Mouse (Mus musculus) CH12.LX (cell line): ENCODE data around the gene Serpind1.

Source experiments
- CTCF ChIP-seq, 2 experiments: IDR thresholded peaks in 1 of 2; conservative IDR thresholded peaks in 1 of 2; 2 replicates each; pipeline ENCODE4 v1.5.1; 2011 to 2012; ENCODE audit warnings: low read depth in 2 of 2, low read length in 2 of 2, improper control_type of control experiment in 1 of 2, inconsistent platforms in 1 of 2, mild to moderate bottlenecking in 1 of 2, moderate library complexity in 1 of 2
- EP300 ChIP-seq: IDR thresholded peaks from 2 replicates; pipeline ENCODE4 v1.6.1; 2011; ENCODE audit warnings: low read length, improper control_type of control experiment
- MAFK ChIP-seq: IDR thresholded peaks from 2 replicates; pipeline ENCODE4 v1.6.1; 2011; ENCODE audit warnings: low read length, improper control_type of control experiment; ENCODE audit not compliant: insufficient replicate concordance
- MYC ChIP-seq: IDR thresholded peaks from 2 replicates; pipeline ENCODE4 v1.6.1; 2011; ENCODE audit warnings: low read depth, mild to moderate bottlenecking, improper control_type of control experiment, low read length
- POLR2A ChIP-seq: IDR thresholded peaks from 2 replicates; pipeline ENCODE4 v1.6.1; 2011; ENCODE audit warnings: low read depth, mild to moderate bottlenecking, improper control_type of control experiment, low read length

DNA sequence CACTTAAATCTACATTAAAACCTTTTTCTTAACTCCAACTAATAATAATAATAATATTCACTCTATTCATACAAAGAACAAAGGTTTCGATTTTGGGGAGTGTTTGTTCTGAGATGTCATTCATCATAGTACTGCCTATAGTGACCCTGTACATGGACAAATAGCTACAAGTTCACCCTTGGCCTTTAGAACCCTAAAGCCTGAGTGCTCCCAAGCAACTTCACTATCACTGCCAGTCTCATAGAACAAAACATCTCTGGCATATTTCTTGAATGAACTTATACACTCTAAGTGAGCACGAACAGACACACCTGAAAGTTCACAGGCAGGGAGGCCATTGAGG is 14.6 kb downstream of the Serpind1 start:
- TF ChIP-seq CTCF (conservative IDR thresholded peaks at IDR 0.05 in 1 of 2, IDR thresholded peaks at IDR 0.05 in 1 of 2; ENCODE audit: low read depth in 2 of 2, low read length in 2 of 2) (no peak), MAFK (no peak), EP300 (no peak), MYC (no peak), POLR2A (no peak)
